Mouse (Mus musculus) v-Abl transformed pro-B cells (cell line): ENCODE measurements around the gene Antxrl.

Experiments
- in situ Hi-C, 2 experiments: fragments of 400-800 bp; cut with MboI; formaldehyde crosslinking; loops; one replicate each; pipeline ENCODE4 v1.15.1; 2025; ENCODE audit not compliant: unreplicated experiment in 2 of 2

The Antxrl gene

GRCm38 (mm10) chr14:34052516-34052915 is at the start of gene Antxrl:
Gene Antxrl (plus strand): TSS chr14:34052707.
- in situ Hi-C loops: no loop called here

DNA sequence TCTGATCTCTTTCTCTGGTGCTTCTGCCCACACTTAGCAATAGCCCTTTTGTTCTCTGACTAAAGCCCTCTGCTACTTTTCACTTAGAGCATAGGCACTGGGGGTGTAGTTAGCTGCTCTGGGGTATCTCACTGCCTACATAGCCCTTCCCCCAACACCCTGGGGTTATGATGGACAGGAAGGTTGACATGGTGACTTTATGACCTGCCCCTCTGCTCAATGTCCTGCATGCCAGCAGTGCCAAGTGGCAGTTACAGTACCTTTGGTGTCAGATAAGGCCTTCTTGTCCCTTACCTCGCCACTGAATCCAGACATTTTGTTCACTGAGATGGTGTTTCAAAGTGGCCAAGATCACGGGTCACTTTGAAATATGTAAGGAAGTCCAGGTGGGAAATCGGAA is 37.4 kb upstream of the Antxrl start, which contains the start of gene Gm30083:
Gene Gm30083, minus strand, starts transcription at position 120 of the 400 bp plus-strand sequence.
- in situ Hi-C loops: no loop called here

DNA sequence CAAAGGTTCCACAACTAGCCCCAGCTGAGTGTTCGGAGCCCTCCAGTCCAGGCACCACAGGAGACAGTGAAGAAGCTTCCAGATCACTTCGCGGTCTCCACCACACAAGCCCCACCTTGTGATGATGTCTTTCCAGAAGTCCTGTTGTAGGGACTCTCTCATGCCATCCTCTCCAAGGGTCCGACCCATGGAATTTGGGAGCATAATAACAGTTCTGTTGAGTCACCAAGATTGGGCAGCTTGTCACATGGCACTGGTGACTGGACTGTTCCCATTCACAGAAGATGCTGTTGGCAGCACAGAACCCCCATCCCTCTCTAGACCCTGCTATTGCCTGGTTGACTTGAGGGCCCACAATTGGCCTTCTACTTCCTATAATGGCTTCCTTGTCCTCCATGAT is 36.1 kb upstream of the Antxrl start, which contains the start of gene Gm5460:
Gene Gm5460, plus strand, starts transcription at position 378 of the 400 bp plus-strand sequence.
- in situ Hi-C loops: no loop called here

- in situ Hi-C loops: no loop called here
Measured at GRCm38 (mm10) chr14:34016938-34017337, 35.6 kb upstream of the Antxrl start.

- in situ Hi-C loops: no loop called here
Measured at GRCm38 (mm10) chr14:34026710-34027109, 25.8 kb upstream of the Antxrl start.

- in situ Hi-C loops: loop anchor here in 1 of 2 experiments (10.0 kb wide), 1 partner anchor 59 kb away; the partner anchor contains the start of gene Zfp488
Measured at GRCm38 (mm10) chr14:34033841-34034610, 18.5 kb upstream of the Antxrl start.

DNA sequence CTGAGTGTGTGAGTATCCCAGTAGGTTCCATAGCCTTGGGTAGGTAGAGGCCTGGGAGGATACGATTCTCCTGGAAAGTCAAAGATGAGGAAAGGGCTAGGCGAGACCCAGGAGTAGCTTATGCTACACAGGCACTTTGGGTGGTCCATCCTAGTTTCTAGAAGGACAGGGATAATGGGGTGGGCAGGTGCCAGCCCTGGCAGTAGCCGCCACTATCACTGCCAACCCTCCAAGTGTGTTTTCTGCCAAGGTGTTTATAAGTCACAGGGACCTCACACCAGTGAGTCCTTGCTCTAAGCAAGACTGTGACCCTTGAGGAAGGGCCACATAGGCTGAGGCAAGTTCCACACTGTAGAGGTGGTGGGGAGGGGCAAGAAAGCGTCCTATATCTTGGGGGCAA is 11.3 kb upstream of the Antxrl start:
- in situ Hi-C loops: no loop called here

GRCm38 (mm10) chr14:34043341-34043740 is 9.2 kb upstream of the Antxrl start:
- in situ Hi-C loops: no loop called here

- in situ Hi-C loops: no loop called here
Measured at GRCm38 (mm10) chr14:34050101-34050779, 2.3 kb upstream of the Antxrl start.

- in situ Hi-C loops: no loop called here
Measured at GRCm38 (mm10) chr14:34071665-34072064, 19.2 kb downstream of the Antxrl start.

DNA sequence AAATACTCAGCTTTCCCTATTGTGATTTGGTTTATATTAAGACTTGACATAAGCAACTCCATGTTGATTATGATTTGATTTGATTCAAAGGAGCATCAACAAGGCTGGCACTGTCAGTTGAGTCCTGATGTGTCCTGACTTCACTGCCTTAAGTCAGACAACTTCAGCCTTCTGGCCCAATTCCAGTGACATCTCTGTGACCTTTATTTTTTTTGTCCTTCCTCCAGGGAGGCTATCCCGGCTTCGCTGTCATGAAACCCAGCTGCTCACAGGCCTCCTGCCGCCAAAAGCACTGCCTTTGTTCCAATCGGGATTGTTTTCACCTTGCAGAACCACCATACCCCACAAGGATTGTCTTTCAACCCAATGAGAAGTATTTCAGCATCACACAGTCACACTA is 22.8 kb downstream of the Antxrl start:
- in situ Hi-C loops: no loop called here

DNA sequence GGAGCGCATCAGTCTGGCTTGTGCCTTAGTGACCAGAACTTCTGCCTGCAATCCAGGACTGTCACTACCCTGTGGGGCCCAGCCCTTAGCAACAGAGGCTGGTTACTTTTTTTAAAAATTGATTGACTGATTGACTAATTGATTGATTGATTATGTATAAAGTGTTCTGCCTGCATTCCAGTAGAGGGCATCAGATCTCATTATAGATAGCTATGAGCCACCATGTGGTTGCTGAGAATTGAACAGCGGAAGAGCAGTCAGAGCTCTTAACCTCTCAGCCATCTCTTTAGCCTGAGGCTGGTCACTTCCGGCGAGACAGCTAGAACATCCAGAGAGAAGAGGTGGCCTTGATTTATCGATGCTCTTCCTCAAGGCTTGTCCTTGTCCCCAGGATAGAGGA is 24.7 kb downstream of the Antxrl start:
- in situ Hi-C loops: no loop called here

- in situ Hi-C loops: no loop called here
Measured at GRCm38 (mm10) chr14:34078293-34078692, 25.8 kb downstream of the Antxrl start.

DNA sequence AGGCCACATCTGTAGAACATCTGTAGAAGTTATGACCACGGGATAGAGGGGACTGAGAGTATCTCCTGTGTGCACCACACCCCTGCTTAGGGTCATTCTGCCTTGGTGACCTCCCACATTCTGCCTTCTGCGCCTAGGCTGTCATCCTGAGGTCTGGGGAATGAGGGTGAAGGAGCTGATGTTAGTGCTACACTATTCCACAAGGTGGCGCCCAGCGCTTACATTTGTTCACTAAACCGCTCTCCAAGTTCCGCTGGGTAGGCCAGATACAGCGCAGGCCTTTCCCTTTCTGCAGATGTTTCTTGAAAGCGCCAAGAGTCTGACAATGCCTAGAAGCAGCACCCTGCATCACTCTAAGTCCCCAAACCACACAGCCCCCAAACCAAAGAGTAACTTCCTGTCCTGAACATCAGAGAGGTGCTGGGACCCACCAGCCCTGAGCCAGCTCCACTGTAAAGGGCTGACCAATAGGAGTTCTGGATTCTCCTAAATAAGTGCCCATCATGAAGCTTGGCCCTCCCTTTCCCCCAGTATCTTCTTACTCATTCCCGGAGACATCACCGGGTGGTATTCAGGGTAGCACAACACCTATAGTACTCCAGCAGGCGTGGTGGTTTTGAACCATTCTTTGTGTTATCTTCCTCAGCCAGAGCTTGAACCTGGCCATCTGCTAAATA is 28.0 kb downstream of the Antxrl start:
- in situ Hi-C loops: loop anchor here (5.0 kb wide), 2 partner anchors 322 to 492 kb away; no protein-coding TSS in a partner anchor

- in situ Hi-C loops: no loop called here
Measured at GRCm38 (mm10) chr14:34085731-34086130, 33.2 kb downstream of the Antxrl start, which contains the start of gene Anxa8. Gene Anxa8 (plus strand): TSS chr14:34085981.

GRCm38 (mm10) chr14:34086806-34087205 is 34.3 kb downstream of the Antxrl start:
- in situ Hi-C loops: no loop called here

GRCm38 (mm10) chr14:34087856-34088398 is 35.4 kb downstream of the Antxrl start:
- in situ Hi-C loops: no loop called here

DNA sequence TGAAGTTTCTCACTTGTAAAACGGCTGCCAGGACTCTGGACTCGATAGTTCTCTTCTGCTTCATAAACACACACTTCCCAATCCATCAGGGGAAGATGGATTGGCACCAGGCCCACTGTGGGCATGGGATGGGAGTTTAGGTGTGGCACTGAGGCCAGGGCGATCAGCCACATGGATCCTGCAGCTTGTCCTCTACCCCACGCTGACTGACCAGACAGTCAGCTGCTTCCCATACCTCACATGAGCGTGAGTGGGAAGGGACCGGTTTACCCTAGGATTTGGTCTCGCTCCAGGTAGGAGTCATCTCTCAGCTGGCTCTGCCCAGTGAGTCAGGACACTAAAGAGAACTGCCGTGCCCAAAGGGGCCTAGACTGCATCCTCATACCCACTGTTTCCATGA is 37.3 kb downstream of the Antxrl start:
- in situ Hi-C loops: no loop called here

GRCm38 (mm10) chr14:34091475-34091874 is 39.0 kb downstream of the Antxrl start:
- in situ Hi-C loops: no loop called here

- in situ Hi-C loops: no loop called here
Measured at GRCm38 (mm10) chr14:34092856-34093255, 40.3 kb downstream of the Antxrl start.

DNA sequence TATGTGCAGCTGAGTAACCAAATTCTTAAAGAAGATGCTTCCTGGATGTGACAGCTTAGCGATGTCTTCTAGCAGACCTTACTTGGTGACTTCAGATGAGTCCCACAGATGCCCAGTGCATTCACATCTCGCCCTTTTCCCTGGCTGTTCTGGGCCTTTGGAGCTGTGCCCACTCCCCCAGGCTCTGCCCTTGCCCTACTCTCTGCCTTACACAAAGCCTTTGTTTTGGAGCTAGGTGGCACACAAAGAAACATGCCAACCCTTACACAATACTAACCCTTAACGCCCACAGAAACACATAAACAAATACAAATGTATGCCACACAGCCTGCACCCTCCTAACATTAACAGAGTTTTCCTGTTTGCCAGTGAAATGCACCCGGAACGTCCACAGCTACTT is 43.7 kb downstream of the Antxrl start:
- in situ Hi-C loops: no loop called here
